Mouse (Mus musculus) retina, adult 2 months (tissue): ENCODE results near the gene Plxna1.

Experiments
- DNase-seq: peaks from one replicate; pipeline ENCODE4 v3.0.0-alpha.2; 2012; ENCODE audit warnings: low read depth, low spot score

Gene Plxna1

GRCm38 (mm10) chr6:89333964-89334702, 28.3 kb downstream of the Plxna1 start:
- DNase-seq = no peak

GRCm38 (mm10) chr6:89330957-89331356, 31.5 kb downstream of the Plxna1 start:
- DNase-seq = no peak

- DNase-seq = no peak
Measured at GRCm38 (mm10) chr6:89328634-89329033, 33.8 kb downstream of the Plxna1 start.

GRCm38 (mm10) chr6:89327746-89328491, 34.5 kb downstream of the Plxna1 start:
- DNase-seq = no peak

- no peak for DNase-seq
Measured at GRCm38 (mm10) chr6:89324842-89325241, 37.6 kb downstream of the Plxna1 start.

GRCm38 (mm10) chr6:89315263-89315662, 47.2 kb downstream of the Plxna1 start:
- DNase-seq = no peak

GRCm38 (mm10) chr6:89311518-89311917, 50.9 kb downstream of the Plxna1 start:
- DNase-seq = no peak

- DNase-seq = no peak
Measured at GRCm38 (mm10) chr6:89310236-89310635, 52.2 kb downstream of the Plxna1 start.

- DNase-seq = no peak
Measured at GRCm38 (mm10) chr6:89308213-89308973, 54.0 kb downstream of the Plxna1 start.

- no peak for DNase-seq
Measured at GRCm38 (mm10) chr6:89304375-89305058, 57.9 kb downstream of the Plxna1 start.

GRCm38 (mm10) chr6:89299818-89300217, 62.6 kb downstream of the Plxna1 start:
- DNase-seq = no peak

GRCm38 (mm10) chr6:89296909-89297695, 65.3 kb downstream of the Plxna1 start:
- no peak for DNase-seq

- no peak for DNase-seq
Measured at GRCm38 (mm10) chr6:89296001-89296709, 66.3 kb downstream of the Plxna1 start.

GRCm38 (mm10) chr6:89294621-89295020, 67.8 kb downstream of the Plxna1 start:
- no peak for DNase-seq

- DNase-seq = no peak
Measured at GRCm38 (mm10) chr6:89291494-89291893, 70.9 kb downstream of the Plxna1 start.

- DNase-seq = no peak
Measured at GRCm38 (mm10) chr6:89288156-89288555, 74.3 kb downstream of the Plxna1 start.

- DNase-seq = peak; percentile 38
Measured at GRCm38 (mm10) chr6:89286700-89287428, 75.6 kb downstream of the Plxna1 start.

- no peak for DNase-seq
Measured at GRCm38 (mm10) chr6:89286286-89286655, 76.1 kb downstream of the Plxna1 start.

GRCm38 (mm10) chr6:89285561-89286285, 76.7 kb downstream of the Plxna1 start:
- DNase-seq = no peak
